Mouse (Mus musculus): Measurements from ENCODE around the gene Utrn.

DNA sequence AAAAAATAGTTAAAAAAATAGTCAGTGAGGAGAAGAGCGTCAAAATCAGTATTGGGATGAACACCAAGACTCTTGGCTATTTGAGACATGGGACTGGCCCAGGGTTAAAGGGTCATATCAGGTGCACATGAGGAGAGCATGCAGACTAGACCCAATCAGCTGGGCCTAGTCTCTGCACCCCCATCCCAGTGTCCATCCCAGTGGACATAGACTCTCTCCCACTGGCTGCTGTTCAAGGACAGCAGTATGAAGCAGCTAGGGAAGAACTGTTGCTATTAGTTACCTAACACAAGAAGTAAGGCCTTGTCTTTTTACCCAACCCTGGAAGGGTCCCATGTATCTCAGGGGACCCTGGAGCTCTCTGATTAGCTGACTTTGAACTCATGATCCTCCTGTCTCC lies 45.0 kb upstream of the Utrn start:
- TF ChIP-seq CTCF (IDR thresholded peaks at IDR 0.05), result no peak
- TF ChIP-seq POLR2A (IDR thresholded peaks at IDR 0.05; ENCODE audit: insufficient read depth, low read depth, low read length), result no peak
